Mouse (Mus musculus) bone marrow, adult 2 months (tissue): ENCODE measurements around the gene C5ar2.

Source experiments
- CTCF ChIP-seq: fragments of 200-500 bp; IDR thresholded peaks from 2 replicates; pipeline ENCODE4 v1.5.1; 2011; ENCODE audit warnings: low read length, control low read depth; ENCODE audit not compliant: control insufficient read depth, insufficient read depth
- POLR2A ChIP-seq: fragments of 200-500 bp; IDR thresholded peaks from 2 replicates; pipeline ENCODE4 v1.6.1; 2011; ENCODE audit warnings: low read depth, mild to moderate bottlenecking, control low read depth, low read length, borderline replicate concordance; ENCODE audit not compliant: control insufficient read depth

- no peak for TF ChIP-seq CTCF
- TF ChIP-seq POLR2A, result no peak
Measured at GRCm38 (mm10) chr7:16197166-16197565, 46.8 kb downstream of the C5ar2 start.
